Mouse (Mus musculus) forebrain, postnatal 0 days (tissue): ENCODE data around the gene Crls1. TPM values are rescaled to one million over a fixed set of nuclear protein-coding genes. Genes with fewer than 3 reads are reported as not detected.

Experiments
- ATAC-seq: fragments of 200-750 bp; cut with Nextera tagmentation; 2 replicates; pipeline ENCODE4 v1.8.0; 2017; ENCODE audit warnings: mild to moderate bottlenecking, moderate library complexity
- DNase-seq: peaks from one replicate; pipeline ENCODE4 v3.0.0-alpha.2; 2015
- H3K27ac ChIP-seq: fragments of 300-500 bp; sonication (generic); 2 replicates; pipeline ENCODE4 v1.5.1; 2014; ENCODE audit warnings: low read depth, mild to moderate bottlenecking, antibody characterized with exemption, low read length, moderate library complexity, mixed read lengths
- H3K27me3 ChIP-seq: fragments of 300-500 bp; sonication (generic); 2 replicates; pipeline ENCODE4 v1.6.1; 2014; ENCODE audit warnings: mild to moderate bottlenecking, low read length, mixed read lengths; ENCODE audit not compliant: insufficient read depth
- H3K36me3 ChIP-seq: fragments of 300-500 bp; sonication (generic); 2 replicates; pipeline ENCODE4 v1.6.1; 2014; ENCODE audit warnings: mild to moderate bottlenecking, moderate library complexity; ENCODE audit not compliant: insufficient read depth
- H3K4me1 ChIP-seq: fragments of 300-500 bp; sonication (generic); 2 replicates; pipeline ENCODE4 v1.6.1; 2014; ENCODE audit warnings: antibody characterized with exemption; ENCODE audit not compliant: insufficient read depth
- H3K4me2 ChIP-seq: fragments of 300-500 bp; sonication (generic); 2 replicates; pipeline ENCODE4 v1.6.1; 2014; ENCODE audit warnings: low read depth, mild to moderate bottlenecking, moderate library complexity
- H3K4me3 ChIP-seq: fragments of 300-500 bp; sonication (generic); 2 replicates; pipeline ENCODE4 v1.5.1; 2014; ENCODE audit warnings: low read depth, low read length, mixed read lengths
- H3K9ac ChIP-seq: fragments of 300-500 bp; sonication (generic); 2 replicates; pipeline ENCODE4 v1.6.1; 2014; ENCODE audit warnings: mild to moderate bottlenecking
- H3K9me3 ChIP-seq: fragments of 300-500 bp; sonication (generic); 2 replicates; pipeline ENCODE4 v1.6.1; 2016; ENCODE audit warnings: low read length
- CTCF ChIP-seq: sonication (generic); IDR thresholded peaks from 2 replicates; pipeline ENCODE4 v1.5.1; 2016; ENCODE audit warnings: antibody characterized with exemption, control low read depth, low read depth
- WGBS: fragments of 180-500 bp; shearing (Covaris S2); extraction: QIAGEN DNeasy Blood & Tissue Kit; methylation state at CpG from one replicate; pipeline ENCODE4 v1.1.7; 2014; 5-methylcytosine and 5-hydroxymethylcytosine counted together
- polyA plus RNA-seq: library from polyadenylated mRNA; unstranded; fragments of >200 nt; fragmentation: Nextera tagmentation; extraction: Ambion mirVana; gene quantifications from 2 replicates; pipeline ENCODE4 v1.2.1, GENCODE M21; 2015
- total RNA-seq: library from RNA; depleted of rRNA; stranded (reverse); fragments of >200 nt; gene quantifications from 2 replicates; pipeline ENCODE4 v1.2.3, GENCODE M21; 2014; rRNA removed

Crls1 gene
- total and polyA plus RNA-seq, 2 experiments from 2014 or later = 22.0 to 37.7 TPM

DNA sequence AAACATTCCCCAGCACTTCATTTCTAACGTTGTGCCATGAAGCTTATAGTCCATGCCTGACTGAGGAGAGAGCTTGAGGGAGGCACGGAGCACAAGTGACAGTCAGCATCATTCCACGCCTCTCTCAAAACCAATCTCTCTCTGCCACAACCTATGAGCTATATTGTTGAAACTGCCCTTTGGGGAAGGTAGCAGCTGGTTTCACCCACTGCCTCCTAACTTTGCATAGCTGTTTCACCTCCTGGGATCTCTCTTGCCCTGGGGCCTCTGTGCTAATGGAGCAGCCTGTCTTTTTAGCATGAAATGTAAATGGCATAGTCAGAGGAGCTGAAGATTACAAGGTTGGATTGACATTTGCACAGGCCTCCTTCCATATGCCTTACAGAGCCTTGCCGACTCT is 55.6 kb downstream of the Crls1 start:
- Histone ChIP-seq H3K4me3 (no peak overlapping the region), H3K4me2 (no peak overlapping the region), H3K9ac (no peak overlapping the region), H3K4me1 (no peaks in the 10 kb centered on the region), H3K36me3 (no peaks in the 10 kb centered on the region), H3K27me3 (no peaks in the 10 kb centered on the region), H3K27ac (no peak overlapping the region), H3K9me3 (no peaks in the 10 kb centered on the region)
- no peak for ATAC-seq
- no peak for TF ChIP-seq CTCF
- DNase-seq = no peak
- WGBS = 72% methylated on average over 4 of the region's 4 CpGs

- Histone ChIP-seq H3K9me3 (no peaks in the 10 kb centered on the region), H3K27ac (no peak overlapping the region), H3K4me2 (no peak overlapping the region), H3K4me1 (no peaks in the 10 kb centered on the region), H3K36me3 (no peaks in the 10 kb centered on the region), H3K27me3 (no peaks in the 10 kb centered on the region), H3K9ac (no peak overlapping the region), H3K4me3 (no peak overlapping the region)
- DNase-seq (peak; percentile 77), ATAC-seq (peak; percentile 63; the same call in 1 of the 2 replicates)
- WGBS = 32% methylated on average over 3 of the region's 3 CpGs
- TF ChIP-seq CTCF = peak; percentile 74
These were observed 57.0 kb downstream of the Crls1 start for GRCm38 (mm10) chr2:132903498-132903897.

- no peak for ATAC-seq
- WGBS = 68% methylated on average over 2 of the region's 2 CpGs
- Histone ChIP-seq H3K4me2 (no peak overlapping the region), H3K9ac (no peak overlapping the region), H3K4me3 (no peak overlapping the region), H3K4me1 (no peaks in the 10 kb centered on the region), H3K27me3 (no peaks in the 10 kb centered on the region), H3K36me3 (no peaks in the 10 kb centered on the region), H3K9me3 (no peaks in the 10 kb centered on the region), H3K27ac (no peak overlapping the region)
- TF ChIP-seq CTCF = no peak
- no peak for DNase-seq
These were observed 58.5 kb downstream of the Crls1 start for GRCm38 (mm10) chr2:132904961-132905360.

DNA sequence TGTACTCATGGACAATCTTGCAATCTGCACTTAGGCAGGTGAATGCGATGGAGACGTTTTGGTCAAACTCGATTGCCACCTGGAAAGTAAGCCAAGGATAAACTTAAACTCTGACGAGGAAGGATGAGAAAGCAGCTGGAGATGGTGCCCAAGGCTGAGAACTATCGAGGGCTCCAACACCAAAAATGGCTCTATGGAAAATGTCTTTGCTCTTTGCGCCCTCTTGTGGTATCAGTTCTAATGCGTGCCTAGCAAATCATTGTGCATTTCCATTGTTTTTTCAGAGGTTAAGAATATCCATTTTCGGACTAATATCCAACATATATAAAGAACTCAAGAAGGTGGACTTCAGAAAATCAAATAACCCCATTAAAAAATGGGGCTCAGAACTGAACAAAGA is 60.3 kb downstream of the Crls1 start:
- ATAC-seq (no peak), DNase-seq (peak; percentile 34)
- no peak overlapping the region for H3K4me2 ChIP-seq
- H3K4me1 ChIP-seq = no peaks in the 10 kb centered on the region
- WGBS = 29% methylated on average over 8 of the region's 8 CpGs
- H3K27me3 ChIP-seq = no peaks in the 10 kb centered on the region
- H3K36me3 ChIP-seq = no peaks in the 10 kb centered on the region
- peak; percentile 49 for TF ChIP-seq CTCF
- H3K9ac ChIP-seq = no peak overlapping the region
- no peak overlapping the region for H3K27ac ChIP-seq
- no peak overlapping the region for H3K4me3 ChIP-seq
- H3K9me3 ChIP-seq = no peaks in the 10 kb centered on the region

DNA sequence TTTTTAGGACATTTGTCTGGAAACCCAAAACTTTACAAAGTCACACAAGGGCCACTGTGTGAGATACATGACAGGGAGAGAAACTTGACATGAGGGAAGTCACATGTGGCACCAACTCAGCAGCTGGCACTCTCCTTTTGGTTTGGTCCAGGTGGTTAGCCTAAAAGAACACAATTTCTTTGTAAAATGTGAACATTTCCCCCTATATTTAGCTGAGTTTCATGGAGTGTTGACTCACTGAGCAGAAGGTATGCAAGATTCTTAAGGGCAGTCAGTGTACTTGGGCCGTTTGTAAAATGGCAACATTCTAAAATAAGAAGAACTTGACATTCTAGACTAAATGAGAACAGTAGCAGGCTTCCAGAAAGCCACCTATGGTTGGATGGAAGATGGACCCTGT is 68.3 kb downstream of the Crls1 start:
- H3K9ac ChIP-seq = no peak overlapping the region
- no peak overlapping the region for H3K4me2 ChIP-seq
- DNase-seq (no peak), ATAC-seq (no peak)
- no peak for TF ChIP-seq CTCF
- H3K27me3 ChIP-seq = no peaks in the 10 kb centered on the region
- WGBS = 68% methylated on average over 1 of the region's 1 CpGs
- no peaks in the 10 kb centered on the region for H3K9me3 ChIP-seq
- H3K27ac ChIP-seq = no peak overlapping the region
- H3K36me3 ChIP-seq = no peaks in the 10 kb centered on the region
- no peaks in the 10 kb centered on the region for H3K4me1 ChIP-seq
- no peak overlapping the region for H3K4me3 ChIP-seq

Other genes with a start within 250 kb of the Crls1 start
- 17.3 and 20.4 TPM in 2 replicates for gene Shld1, start 159.7 kb upstream of the Crls1 start, total RNA-seq
- 20.6 and 22.8 TPM in 2 replicates for gene Shld1, start 159.7 kb upstream of the Crls1 start, polyA plus RNA-seq
- 43.7 and 50.0 TPM in 2 replicates for gene Chgb, start 65.4 kb upstream of the Crls1 start, total RNA-seq
- gene Chgb, start 65.4 kb upstream of the Crls1 start, polyA plus RNA-seq = 69.5 and 90.5 TPM in 2 replicates
- gene Trmt6, start 30.6 kb upstream of the Crls1 start, total RNA-seq = 18.2 and 23.5 TPM in 2 replicates
- 31.9 and 34.3 TPM in 2 replicates for gene Trmt6, start 30.6 kb upstream of the Crls1 start, polyA plus RNA-seq
- 3.5 and 4.6 TPM in 2 replicates for gene Mcm8, start 30.5 kb upstream of the Crls1 start, total RNA-seq
- gene Mcm8, start 30.5 kb upstream of the Crls1 start, polyA plus RNA-seq = 3.9 and 4.0 TPM in 2 replicates
- 0.46 and 1.5 TPM in 2 replicates for gene Lrrn4, start 34.2 kb downstream of the Crls1 start, total RNA-seq
- 0.30 and 0.47 TPM in 2 replicates for gene Lrrn4, start 34.2 kb downstream of the Crls1 start, polyA plus RNA-seq
- gene Fermt1, start 99.2 kb downstream of the Crls1 start, total RNA-seq = not detected in 2 replicates
- not detected in 2 replicates for gene Fermt1, start 99.2 kb downstream of the Crls1 start, polyA plus RNA-seq